Mouse (Mus musculus) kidney, postnatal 14 days (tissue): ENCODE data around the gene Shisa6.
A peak's percentile ranks its signal among the peaks of the same experiment; 100 is the strongest.
"Not testable (repeated sequence)": the region's sequence is repeated elsewhere in the genome, so short reads cannot be mapped to it uniquely, and the experiment has no call there.

Experiments
- DNase-seq: peaks from one replicate; pipeline ENCODE4 v3.0.0; 2022; ENCODE audit warnings: mixed read lengths

Shisa6 gene

DNA sequence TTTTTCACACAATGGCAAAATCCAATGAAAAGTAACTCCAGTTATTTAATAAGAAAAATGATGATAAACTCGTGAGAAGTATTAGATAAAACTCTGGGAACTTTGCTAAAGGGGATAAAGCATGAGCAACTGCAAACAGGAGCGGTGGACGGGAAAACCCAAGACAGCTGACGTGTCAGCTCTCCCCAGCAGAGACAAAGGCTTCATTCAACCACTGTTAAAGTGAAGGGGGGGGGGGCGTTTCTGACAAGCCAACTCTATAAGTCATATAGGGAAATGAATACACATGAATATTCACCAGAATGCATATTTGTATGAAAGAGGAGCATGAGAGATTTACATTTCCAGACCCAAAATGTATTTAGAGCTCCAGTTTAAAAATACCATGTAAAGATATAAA is 83.1 kb downstream of the Shisa6 start:
- no peak for DNase-seq

DNA sequence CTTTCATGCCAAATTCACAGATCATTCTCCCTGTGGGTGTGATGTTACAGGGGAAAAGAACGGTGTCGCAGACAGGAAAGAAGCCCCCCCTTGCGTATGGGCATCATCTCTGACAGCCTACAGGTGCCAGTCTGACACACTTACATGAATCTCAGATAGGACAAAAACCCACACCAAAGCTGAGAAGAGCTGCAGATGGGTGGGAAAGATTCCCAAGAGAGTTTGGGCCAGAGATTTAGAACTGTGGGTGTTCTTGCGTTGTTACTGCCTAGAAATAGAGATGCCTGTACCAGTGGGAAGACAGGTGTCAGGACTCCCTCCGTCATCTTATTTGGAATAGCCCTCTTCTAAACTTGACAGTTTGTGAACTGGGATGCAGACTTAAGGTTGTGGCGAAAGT is 99.6 kb downstream of the Shisa6 start:
- no peak for DNase-seq

DNA sequence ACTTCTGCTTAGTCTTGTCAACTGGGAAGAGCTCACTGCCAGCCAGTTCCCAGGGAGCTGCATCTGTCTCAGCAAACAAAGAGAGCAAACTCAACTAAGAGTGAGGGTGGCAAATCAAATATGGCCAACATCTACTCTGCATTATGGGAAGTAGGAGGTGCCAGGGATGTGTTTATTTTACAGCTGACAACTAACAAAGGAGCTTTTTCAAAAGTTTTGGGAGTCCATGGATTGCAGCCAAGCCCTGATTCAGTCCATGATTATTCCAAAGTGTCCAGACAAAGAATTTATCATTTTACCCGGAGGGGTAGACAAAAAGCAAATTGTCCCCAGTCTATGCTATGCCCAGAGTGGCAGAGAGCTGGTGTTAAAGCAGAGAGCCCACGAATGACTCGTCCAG is 107.5 kb downstream of the Shisa6 start:
- no peak for DNase-seq

DNA sequence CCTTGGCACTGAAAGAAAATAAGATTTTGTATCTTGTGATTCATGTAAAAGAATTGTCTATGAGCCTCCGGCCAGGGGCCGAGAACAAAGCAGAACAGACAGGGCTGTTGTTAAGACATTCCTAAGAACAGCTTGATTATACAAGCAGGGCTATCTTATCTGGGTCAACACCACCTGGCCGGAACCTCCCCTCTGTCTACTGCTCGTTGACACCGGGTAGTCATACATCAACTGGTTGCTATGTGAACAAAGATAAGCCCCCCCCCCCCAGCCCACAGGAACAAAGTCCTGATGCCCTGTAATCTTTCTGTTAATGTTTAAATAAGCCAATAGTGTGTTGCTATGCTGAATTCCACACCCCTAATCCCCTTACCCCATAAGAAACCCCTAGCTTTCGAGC is 117.0 kb downstream of the Shisa6 start:
- DNase-seq: not testable (repeated sequence)

DNA sequence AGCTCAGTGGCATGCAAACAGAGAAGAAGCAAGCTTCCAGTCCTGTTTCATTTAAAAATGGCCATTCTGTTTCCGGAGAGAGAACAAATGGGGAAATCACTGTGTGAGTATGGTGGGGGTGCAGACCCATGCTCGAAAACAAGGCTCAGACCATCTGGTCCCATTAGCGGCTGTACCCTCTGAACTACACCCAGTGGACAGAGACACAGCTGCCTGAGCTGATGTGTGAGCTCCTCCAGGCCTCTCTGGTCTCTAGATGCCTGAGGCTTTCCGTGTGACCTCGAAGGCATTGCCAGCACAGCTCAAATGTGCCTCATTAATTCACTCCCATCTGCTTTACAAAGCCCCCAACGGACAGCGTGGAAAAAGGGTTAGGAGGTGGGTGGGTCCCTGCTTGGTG is 125.7 kb downstream of the Shisa6 start:
- no peak for DNase-seq

DNA sequence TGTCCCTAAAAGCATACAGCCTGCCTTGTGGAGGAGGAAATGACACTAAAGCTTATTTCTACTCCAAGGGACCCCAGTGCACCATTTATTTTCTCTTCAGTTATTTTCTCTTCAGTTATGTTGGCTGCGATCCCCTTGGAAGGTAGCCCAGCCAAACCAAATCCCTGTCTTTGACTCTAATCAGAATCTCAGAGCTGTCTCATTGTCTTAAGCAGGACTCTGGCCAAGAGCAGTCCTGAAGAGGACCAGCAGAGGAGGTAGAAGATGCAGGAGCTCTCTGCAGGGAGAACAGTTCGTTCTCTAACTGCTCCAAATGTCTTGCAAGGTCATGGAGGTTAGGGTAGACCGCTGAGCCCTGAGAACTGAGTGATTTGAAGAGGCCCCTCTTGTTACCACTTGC is 138.2 kb downstream of the Shisa6 start:
- DNase-seq: peak; percentile 64

DNA sequence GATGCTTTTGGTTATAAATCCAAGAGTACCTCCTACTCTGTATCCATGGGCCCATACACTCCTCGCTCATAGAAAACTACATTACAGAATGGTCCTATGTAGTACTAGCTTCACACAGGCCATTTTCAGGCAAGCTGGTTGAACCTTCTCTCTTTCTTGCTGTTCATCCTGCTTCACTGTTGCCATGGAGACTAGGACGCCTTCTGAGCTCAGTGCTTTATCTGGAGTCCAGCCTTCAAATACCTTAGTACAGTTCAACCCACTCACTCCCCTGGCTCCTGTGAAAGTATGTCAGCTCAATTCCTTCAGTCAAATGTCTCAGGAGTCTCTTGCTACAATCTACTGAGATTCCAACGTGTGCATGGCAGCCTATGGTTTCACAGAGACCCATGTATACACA is 154.0 kb downstream of the Shisa6 start:
- DNase-seq: no peak

DNA sequence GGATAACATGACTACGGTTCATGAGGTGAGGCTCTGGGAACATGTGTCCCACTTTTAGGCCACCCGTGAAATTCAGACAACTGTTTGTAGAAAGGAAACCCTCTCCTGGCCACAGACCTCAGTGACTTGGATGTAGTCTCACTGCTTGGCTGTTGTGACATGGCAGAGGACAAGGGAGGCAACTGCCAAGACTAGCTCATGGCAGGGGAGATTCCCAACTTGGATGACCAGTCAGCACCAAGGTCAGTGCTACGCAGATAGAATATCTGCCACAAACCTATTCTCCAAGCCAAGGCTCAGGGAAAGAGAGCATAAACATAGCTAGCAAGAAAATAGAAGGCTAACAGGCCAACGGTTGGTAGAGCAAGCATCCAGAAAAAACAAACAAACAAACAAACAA is 156.0 kb downstream of the Shisa6 start:
- no peak for DNase-seq

DNA sequence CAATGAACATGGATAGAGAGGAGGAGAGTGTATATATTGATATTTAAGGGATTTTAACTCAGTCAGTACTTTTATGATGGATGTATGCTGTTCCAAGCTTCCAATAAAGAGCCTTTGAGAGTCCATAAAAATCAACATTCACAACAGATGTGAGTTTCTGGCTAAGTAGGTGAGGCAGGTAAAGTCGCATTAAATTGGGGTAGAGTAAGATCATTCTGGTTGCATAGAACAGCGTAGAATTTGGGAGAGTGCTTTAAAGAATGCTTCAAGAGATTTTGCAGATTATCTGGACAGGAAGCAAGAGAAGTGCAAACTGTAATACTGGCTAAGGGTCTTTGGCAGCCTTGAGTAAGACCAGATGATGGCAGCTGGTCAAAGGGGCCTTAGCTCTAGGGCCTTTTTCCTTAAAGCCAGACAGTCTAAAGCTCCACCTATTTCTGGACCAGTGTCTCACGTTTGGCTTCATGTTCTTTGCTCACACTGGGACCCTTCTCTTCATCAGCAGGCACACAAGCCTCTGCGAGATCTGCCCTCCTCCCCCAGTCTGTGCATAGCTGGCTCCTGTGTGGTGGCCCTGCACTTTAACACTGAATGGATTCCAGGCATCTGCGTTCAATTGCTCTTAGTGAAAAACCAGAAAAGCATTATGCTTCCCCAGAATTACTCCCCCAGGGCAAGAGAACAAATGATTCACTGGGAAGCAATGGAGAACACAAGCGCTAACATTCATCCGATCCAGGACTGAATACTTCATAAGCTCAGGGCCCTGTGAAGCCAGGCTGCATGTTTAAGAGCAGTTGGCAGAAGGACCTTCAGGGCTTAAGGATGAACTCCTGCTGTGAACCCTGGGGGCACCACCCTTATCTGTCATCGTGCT is 158.7 kb downstream of the Shisa6 start:
- no peak for DNase-seq

DNA sequence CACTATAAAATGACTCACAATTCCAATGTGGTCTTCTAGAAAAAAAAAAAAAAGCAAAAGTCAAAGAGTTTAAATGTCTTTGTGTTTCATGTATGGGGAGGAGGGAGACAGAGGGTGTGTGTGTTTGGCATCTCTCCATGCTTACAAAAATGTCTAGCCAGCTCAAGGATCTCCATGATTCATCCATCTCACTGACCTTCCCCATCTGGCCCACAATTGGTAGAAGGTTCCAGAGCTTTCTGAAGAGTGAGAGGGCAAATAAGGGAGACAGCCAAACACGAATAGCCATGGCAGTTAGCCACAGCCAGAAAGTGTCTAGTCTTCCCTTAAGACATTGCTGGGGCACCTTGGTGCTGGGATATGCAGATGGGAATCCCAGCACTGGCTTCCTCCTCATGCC is 166.0 kb downstream of the Shisa6 start:
- no peak for DNase-seq

DNA sequence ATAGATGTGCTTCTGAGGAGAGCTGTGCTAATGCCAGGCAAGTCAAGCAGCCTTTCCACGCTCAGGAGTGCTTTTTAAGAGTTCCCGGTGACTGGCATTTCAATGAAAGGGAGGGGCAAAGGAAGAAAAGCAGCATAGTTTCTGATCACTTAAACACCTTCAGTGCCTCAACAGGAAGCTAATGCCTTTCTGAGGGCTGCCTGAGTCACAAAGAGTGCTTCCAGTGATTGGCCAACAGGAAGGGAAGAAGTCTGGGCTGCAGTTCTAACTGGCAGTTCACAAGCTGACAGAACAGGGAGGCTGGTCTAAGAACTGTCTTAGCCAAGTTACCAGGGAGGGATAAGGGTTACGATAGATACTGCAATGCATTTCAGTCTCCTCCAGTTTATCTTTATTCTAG is 180.9 kb downstream of the Shisa6 start:
- no peak for DNase-seq

DNA sequence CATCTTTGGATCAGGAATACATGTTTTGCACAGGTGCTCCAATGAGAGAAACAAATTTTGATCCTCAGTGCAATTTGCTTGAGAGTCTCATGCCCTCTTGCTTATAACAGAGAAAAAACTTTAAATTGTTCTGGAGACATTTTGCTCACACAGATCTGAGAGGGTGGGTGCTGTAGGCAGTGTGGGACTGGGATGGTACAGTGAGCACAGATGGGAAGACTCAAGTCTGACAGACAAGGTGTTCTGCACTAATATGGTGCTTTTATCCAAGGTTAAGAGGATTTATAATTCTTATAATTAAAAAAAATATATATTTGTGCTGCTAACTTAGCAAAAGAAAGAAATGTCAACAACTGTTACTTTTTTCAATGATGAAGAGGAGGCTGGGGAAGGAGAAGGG is 189.5 kb downstream of the Shisa6 start:
- no peak for DNase-seq

DNA sequence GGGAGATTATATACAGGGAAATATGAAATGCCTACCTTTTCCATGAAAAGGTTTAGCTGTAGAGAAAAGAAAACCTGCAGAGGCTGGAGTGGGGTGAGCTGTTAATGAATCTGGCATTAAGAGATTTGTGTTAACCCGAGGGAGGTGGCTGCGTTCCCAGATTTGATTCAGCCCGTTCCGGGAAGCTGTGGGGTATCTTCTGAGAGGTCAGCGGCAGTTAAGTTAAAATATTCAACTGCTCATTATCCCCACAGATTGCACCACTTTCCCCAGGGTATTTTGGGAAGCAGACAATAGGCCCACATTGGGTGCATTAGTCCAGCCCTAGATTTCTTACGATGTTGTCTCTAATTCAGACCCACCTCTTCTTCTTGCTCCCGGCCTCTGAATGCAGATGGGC is 213.0 kb downstream of the Shisa6 start:
- no peak for DNase-seq

DNA sequence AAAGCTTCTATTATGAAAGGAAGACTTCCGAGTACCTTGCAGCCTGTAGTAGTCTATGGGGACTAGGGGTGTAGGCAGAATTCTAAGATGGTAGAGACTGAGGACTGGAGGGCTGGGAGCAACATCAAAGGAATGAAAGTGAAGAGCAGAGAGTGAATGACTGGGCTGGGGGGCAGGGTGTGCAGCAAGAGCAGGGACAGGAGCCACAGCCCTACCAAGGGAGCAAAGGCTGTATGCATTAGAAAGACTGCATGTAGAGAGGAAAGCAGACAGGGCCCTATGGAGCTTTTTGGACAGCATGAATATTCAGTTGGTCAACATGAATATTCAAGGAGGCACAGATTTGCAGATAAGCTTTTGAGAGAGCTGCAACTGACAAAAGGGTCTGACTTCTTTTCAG is 221.4 kb downstream of the Shisa6 start:
- DNase-seq: no peak

DNA sequence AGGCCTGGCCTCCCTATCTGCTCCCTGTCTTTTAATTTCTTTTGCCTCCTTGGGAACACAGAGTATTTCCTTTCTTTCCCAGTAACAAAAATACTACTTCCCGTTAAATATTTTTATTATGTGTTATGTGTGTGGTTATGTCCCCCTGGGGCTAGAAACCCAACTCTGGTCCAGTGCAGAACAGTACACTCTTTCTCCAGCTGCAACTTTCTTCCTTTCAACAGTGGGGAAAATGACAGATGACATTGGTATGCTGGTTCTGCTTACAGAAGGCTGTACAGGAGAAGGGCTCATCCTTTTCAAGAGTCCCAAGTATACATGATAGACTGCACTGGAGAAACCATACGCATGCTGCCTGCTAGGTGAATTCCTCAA is 251.1 kb downstream of the Shisa6 start:
- DNase-seq: no peak

DNA sequence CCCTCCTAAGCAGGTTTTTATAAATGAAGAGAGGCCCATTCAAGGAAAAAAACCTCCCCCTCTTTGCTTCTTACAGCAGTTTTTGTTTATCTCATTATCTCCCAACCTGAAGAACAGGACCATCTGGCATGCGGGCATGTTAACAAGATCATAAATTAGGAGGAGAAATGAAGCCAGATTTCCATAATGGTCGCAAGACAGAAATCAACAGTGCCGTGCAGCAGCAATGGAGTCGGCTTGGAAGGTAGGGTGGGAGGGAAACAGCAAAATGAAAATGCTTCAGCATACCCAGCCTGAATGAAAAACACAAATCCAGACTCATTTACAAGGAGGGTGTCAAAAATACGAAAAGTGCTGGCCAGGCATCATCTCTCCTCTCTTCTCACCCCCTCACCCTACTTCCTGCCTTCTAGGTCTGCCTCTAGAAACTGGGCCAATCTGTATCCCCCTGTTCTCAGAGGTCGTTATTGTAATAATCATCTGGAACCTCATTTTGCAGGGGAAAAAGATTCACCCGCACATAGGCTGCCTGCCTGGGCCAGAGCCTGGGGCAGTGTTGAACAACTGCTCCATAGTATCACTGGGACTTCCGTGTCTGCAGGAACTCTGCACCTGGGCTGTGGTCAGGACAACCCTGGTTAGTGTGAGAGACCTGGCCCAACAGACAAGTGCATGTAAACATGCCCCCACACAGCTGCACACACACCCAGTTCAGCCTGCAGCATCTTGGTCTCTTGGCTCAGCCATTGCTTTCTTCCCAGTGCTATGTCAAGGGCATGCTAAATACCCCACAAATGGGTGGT is 251.7 kb downstream of the Shisa6 start:
- DNase-seq: no peak

DNA sequence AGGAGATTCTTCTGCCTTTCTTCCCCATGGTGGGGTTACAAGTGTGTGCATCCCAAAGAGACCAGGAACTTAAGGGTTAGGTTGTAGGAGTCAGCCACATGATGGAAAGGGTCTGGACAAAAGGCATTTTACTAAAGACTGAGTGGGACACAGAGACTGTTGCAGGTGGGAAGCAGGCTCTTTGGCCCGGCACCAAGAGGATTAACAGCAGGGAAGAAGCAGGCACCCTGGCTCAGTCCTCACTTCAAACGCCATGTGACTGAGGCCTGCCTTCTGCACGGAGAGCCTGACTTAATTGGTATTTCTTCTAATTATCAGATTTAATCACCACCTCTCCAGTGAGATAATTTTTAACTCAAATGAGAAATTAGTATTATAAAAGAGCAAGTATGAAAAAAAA is 258.7 kb downstream of the Shisa6 start:
- no peak for DNase-seq

DNA sequence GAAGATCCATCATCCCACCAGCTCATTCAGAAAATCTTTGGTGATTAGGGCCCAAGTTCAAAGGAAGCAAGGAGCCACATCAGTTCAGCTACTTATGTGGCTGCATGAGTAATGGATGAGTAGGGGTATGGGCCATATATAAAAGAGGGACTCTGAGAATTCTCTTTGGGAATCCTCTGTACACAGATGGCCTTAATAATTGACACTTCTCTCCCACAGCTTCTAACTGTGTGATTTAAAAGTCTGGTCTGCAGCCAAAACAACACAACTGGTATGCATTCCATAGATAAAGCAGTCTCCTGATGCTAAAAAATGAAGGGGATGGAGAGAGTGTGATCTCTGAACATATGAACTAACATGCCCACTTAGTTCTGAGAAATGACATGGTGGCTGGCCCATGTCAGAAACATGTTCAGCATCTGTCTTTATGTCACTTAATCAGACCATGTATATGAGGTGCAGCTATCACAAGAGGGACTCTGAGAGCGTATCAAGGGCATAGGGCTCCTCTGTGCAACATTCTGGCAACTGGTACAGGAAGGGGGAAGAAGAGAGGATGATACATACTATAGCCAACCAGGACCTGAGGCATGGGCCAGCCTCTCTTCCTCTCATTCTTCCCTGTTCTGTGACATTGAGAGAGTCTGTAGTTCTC is 260.3 kb downstream of the Shisa6 start:
- no peak for DNase-seq

DNA sequence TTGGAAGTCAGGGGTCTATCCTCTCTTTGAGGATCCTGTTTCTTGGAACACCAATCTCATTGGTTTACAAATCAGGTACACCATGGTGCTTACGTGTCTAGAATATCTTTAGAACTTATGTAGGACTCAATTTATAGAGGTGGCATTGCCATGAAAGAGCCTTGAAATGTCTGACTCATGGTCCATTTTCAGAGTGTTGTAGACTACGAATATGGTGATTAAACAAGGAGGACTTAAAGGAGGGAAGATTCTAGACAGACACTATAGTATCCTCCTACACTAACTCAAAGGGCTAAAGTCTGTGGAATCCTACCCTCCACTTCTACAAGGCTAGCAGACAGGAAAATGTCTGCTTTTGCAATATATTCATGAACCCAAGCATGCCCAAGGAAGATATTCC is 265.6 kb downstream of the Shisa6 start:
- no peak for DNase-seq

DNA sequence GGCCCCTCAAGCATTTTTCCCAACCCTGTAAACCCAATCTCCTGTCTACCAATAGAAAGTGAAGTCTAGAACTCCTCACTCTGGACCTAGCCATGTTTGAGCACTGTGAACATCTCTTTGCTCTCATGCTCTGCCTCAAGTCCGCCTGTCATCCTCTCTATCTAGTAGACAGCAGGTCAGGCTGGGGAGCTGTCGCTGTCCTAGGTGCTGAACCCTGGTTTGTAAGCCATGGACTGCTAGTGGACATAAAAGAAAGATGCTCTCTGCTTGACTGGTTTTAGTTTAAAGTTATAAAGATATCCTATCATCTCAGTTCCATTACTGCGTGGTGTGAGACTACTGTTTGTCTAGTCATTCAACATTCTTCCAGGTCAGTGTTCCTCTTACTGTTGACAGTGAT is 266.9 kb downstream of the Shisa6 start:
- DNase-seq: peak; percentile 53

DNA sequence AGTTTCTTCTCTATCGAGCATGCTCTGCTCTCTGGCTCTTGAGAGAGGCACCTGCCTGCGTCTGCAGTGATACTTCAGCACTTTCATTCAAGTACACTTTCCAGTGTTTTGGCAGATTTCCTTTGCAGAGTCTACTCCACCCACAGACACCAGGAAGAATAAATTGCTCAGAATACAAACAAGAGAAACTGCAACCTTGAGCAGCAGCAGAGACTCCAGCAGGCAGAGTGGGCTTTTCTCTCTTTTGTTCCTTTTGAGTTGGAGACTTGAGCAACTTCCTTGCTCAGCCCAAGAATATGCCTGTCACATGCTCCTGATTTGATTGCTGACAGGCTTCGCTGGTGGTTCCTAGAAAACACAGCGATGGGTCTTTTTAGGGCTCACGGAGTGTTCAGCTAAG is 278.6 kb downstream of the Shisa6 start:
- DNase-seq: no peak

DNA sequence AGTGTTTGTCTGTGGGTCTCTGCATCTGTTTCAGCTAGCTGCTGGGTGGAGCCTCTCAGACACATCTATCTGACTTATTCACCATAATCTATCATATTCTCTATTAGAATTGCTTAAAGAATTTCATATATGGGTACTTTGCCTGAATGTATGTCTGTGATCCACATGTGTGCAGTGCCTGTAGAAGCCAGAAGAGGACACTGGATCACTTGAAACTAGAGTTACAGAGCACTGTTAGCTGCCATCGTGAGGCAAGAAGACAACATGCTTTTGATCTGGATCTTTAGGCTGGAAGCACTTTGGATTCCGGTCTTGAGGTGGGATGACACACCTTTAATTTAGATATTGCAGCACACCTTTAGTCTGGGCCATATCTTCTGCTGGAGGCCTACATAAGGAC is 289.2 kb downstream of the Shisa6 start:
- DNase-seq: no peak

DNA sequence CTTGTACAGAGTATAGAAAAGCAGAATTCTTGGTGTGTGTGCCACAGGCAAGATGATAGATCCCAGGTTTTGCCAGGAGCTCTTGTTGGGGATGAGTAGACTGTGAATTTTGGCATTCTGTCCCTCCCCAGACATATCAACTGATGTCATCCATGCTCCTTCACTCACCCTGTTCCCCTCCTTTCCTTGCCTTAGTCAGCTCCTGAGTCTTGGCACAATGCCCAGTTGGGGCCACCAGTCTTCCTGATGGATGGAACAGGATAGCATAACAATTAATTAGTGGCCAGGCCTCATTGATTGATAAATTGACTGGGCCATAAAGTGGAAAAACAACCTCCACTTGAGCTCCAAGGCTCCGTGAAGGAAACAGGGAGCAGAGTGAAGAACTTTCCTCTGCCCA is 292.9 kb downstream of the Shisa6 start:
- DNase-seq: no peak

DNA sequence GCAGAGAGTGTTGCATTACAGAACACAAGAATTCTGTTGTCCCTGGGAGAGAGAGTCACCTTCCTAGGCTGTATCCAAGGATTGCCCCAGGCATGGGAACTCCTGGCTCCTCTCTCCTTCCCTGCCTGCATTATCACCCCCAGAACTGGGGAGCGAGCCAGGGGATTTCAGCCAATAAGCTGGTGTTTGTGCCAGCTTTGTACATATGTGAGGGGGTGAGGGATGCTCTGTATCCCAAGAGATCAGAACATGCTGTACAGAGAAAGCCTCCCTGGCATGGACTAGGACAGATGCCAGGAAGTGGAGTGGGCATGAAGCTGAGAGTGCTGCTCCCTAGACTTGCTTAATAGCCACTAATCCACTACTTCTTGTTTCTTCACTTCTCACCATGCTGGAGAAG is 303.6 kb downstream of the Shisa6 start:
- DNase-seq: no peak
